Mouse (Mus musculus): ENCODE measurements around the gene 4931428L18Rik. TPM values are rescaled to one million over a fixed set of nuclear protein-coding genes. Genes with fewer than 3 reads are reported as not detected.
A peak's percentile ranks its signal among the peaks of the same experiment; 100 is the strongest.

Gene 4931428L18Rik
- not detected for total RNA-seq (2022)

DNA sequence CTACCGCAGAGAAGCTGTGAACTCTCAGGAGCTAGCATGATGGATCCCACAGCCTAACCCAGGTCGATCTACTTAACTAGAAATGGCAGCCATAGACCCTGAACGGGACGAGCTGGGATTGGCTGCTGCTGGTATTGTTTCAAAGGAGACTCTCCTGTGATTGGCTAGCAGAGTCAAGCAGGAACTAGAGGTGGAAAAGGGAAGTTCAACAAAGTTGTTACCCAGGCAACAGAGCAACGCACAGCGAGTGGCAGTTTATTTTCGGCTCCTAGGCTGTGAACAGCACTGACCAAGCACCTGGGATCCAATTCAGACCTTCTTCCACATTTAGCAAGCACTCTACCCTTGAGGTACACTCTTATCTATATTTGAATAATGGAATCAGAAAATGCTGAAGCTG is at the start of gene 4931428L18Rik, which contains the start of gene Pih1d3:
4931428L18Rik (minus strand) TSS at position 121 of the 400 bp plus-strand sequence.
Pih1d3 (plus strand) TSS at position 275 of the 400 bp plus-strand sequence.
- DNase-seq: no peak

DNA sequence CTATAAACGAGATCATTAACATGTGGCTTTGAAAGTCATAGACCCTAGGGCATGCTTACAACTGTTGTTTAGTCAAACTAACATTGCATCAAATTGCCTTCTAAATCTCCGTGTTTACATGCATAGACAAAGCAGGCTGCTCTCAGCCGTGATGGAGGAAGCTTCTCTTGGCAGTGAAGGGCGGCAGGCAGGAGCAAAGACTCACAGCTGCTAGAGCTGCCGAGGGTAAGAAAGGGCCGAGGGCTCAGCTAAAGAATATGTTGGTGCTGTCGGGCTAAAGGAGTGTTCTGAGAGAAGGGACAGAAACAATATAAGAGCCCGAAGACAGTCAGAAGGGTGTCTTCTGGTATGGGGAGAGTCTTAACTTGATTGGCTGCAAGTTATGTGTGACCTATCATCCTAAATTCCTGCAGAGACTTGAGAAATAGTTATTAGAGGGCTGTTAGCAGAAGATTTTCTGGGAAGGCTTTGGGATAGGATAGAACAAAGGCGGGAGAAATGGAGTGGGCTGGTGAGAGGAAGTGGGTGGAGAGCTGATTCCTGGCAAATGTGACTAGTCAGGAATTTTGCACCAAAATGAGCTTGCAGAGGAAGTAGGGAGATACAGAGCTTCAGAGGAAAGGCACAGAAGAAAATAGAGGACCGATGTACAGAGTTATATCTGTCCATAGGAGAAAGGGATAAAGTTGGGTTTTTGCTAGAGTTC is 37.9 kb upstream of the 4931428L18Rik start:
- DNase-seq: no peak

DNA sequence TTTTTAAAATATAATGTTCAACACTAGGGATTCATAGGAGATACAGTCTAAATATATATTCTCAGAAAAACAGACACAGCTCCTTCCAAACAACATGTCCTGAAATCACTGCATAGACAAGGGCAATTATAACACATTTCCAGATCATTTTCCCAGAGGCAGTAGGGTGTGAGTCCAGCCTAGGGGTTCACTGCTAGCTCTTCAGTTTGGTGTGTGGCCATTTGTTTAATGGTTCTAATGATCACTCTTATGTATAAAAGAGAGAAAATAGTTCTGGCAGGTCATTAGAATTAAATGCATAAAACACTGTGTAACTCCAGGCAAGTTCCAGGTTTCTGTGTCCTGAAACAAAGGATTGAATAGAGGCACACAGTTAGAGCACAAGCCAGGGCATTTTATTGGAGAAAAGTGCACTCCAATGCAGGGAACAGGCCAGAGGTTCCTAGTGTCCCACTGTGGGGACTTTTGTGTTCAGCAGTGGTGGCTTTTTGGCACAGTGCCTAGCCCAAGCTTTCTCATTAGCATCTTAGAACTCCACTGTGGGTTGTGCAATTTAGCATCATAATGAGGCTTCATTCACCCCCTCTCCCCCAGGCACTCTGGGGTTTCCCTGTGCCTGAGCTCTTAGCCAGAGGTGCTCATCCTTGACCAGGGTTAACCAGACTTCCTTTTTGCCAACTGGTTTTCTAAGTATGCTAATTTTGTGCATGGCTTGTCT is 11.0 kb upstream of the 4931428L18Rik start:
- no peak for DNase-seq

DNA sequence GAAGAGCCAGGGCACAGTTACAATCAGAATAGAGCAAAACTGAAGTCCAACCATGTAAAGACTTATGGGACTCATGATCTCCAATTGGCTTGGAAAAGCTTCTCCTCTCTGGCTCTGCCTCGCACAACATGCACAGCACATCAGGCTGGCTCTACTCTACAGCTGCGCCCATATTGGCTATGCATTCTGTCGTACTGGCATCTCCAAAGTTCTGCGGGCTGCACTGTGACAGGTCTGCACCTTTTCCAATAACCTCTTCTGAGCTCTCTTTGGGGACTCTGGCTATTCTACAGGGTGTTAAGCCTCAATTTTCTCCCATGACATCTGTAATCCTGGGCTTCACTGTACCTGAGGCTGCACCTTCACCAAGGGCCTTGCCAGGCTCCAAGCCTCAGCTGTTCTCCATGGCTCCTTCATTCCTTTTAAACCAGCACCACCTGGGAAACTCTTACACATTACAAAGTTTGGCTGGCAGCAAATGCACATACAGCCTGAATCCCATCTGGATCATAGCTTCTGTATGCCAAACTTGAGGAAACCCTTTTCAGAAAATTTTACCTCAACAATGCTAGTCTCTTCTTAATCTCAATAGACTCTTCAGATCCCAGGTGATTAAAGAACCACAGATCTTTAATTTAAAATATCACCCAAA is 1.8 kb downstream of the 4931428L18Rik start:
- DNase-seq: no peak

DNA sequence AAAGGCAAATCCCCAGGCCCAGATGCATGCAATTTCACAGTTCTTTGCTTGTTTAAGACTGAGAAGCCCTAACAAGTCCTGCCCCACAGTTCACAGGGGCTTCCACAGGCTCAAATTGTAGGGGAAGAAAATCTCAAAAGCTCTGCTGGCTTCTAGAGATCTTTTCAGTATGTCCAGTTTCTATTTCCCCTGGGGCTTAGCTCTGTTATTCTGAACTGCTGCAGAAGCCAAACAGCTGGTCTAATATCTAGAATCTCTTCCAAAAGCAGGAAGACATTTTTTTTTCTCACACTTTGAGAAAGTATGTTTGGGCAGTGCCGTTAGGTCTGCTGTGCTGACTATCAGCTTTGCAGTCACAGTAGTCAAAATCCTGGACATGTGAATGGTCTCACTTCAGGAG is 7.7 kb downstream of the 4931428L18Rik start:
- DNase-seq: no peak

DNA sequence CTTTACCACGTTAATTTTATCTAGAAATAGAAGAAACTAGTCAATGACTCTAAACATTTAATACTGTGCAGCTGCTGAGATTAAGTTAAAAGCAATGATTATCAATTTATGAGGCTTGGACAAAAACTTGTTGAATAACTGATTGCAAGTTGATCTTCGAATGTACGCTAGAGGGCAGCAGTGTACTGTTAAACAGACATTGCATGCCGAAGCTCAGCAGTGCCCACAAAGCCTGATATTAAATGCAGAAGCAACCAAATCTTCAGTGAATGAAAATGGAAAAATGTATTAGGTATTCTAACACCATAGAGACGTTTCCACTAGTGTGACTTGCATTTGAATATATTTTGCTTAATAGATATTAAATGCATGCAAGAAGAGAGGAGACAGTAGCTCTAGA is 12.3 kb downstream of the 4931428L18Rik start:
- no peak for DNase-seq

DNA sequence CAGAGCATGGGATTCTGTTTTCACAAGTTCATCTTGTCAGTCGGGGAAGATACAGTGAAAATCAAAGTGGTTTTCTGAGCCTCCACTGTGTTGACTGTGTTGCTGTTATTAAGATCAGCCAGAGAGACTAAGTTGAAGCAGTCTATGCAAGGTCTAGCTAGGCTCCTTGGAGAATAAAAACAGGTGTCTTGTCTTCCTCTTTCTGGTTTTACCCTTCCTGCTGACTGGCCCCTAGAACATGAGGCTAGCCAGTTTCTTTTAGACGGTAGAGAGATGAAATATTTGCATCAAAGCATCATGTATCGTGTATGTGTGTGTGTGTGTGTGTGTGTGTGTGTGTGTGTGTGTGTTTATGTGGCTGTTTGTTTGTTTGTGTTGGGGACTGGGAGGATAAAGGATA is 16.7 kb downstream of the 4931428L18Rik start:
- DNase-seq: no peak

DNA sequence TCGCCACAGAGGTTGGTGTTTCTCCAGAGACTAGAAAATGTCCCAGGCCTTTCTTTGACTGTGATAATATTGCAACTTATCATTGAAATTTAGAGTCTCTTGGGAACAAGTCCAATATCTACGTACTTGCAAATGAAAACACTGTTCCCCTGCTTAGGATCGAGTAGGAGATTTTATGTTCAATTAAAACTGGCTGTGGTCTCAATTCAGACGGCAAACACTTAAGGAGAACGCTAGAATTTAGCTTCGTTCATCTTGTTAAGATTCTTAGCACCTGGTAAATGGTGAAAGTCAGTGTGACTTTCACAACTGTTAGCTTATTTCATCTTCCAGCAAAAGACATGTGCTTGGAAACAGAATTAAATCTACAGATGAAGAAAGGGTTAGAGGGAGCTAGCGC is 17.1 kb downstream of the 4931428L18Rik start:
- no peak for DNase-seq

DNA sequence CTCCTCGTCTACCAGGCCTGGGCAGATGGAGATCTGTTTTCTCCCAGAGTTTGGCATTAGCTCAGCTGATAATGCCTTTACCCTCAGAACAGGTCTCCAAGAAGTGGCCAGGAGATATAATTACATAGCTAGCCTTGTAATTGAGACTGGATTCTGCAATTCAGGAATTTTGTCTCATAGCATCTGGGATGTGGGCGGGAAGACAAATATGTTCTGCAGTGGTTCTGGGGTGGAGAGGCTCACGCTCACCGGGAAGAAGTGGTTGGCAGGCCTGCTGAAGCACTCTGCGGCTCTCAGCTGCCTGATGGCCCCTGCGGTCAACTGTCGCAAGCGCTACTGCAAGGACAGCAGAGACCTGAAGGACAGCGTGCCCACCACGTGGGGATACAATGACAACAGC is 18.7 kb downstream of the 4931428L18Rik start:
- no peak for DNase-seq

DNA sequence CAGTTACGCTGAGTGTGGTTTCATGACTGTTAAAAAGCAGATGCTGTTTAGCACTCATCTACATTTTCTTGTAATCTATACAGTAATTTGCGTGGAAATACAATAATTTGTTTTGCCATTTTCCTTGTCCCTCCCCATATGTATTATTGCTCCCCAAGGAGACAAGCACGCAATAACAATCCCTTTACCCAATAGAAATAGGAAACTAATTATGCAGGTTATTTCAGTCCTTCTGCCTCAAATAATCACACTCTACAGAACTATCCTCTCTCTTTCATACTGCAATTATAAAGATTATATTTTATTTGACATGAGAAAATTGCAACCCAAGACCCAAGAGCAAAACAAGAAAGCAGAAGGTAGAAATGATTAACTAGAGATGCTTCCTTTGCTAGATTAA is 25.5 kb downstream of the 4931428L18Rik start:
- DNase-seq: no peak

DNA sequence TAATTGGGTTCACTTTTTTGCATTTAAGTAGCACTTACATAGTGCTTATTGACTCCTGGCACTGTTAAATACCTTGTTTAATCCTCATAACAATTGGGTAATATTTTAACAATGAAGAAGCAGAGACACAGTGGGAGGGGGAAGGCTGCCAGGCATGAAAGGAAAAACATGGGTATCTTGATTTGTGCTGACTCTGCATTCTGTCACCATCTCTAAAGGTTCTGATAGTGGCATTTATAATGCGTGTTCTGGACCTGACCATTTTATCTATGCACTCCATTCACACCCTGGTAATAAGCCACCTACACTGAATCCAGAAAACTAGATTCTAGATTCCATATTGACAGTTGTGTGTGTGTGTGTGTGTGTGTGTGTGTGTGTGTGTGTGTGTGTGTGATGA is 26.9 kb downstream of the 4931428L18Rik start:
- DNase-seq: no peak

DNA sequence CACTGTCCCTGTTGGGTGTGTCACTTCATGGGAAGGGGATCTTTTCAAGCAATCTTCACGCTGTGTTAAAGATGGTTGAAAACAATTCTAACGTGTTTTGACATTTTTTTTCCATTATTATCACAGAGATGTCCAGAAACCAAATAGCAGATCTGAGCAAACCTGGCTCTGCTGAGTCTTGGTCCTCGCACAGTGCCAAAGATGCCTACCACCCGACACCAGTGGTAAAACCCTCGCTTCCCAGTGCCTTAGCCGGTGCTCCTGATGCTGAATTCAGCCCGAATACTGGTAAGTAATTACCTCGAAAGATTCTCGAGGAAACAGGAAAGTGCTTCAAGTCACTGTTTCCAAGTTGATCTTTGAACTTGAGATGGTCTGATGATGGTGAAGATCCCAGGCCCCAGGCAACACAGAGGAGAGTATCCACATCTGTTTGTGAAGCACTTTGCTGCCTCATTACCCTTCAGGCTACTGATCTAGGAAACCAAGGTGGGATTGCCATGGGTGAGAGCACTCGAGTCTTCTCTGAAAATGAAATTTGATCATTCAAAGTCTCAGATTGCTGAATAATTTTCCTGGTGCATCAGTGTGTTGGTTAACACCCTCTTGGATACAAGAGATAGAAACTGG is 32.1 kb downstream of the 4931428L18Rik start:
- no peak for DNase-seq

DNA sequence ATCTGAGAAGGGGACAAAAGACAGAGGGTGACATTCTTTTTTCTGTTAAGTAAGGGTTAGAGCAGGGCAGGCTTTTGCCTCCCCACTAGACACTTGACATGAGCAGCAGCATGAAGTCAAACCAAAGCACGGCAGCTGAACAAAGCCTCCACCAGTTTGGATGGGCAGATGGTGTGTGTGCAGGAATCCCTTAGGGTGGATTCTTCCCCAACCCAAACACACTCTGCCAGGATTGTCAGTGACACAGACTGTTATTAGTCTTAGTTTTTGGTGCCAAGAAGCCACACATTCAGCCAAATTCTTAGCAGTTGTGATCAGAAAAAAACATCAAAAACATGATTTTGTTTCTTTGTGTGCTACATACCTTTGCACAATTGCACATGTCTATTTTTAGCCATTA is 44.2 kb downstream of the 4931428L18Rik start:
- no peak for DNase-seq

DNA sequence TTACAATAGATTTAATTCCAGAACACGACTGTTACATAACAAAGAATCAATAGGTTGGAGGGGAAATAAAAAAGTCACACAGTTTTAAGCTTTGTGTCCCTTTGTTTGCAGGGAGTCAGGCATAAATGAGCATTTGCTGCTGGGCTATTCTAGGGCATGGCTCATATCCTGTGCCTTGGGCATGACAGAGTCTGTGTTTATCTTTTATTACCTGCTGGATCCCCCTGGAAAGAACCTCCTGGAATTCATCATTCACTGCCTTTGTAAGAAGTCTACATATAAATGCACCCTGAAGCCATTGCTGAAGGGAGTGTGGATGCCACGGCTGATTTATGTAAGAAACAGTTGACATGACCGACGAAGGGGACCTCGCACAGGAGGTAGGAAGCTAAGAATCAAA is 46.4 kb downstream of the 4931428L18Rik start, which contains the start of gene Lgsn:
Lgsn (plus strand) TSS at position 301 of the 400 bp plus-strand sequence.
- DNase-seq: no peak

DNA sequence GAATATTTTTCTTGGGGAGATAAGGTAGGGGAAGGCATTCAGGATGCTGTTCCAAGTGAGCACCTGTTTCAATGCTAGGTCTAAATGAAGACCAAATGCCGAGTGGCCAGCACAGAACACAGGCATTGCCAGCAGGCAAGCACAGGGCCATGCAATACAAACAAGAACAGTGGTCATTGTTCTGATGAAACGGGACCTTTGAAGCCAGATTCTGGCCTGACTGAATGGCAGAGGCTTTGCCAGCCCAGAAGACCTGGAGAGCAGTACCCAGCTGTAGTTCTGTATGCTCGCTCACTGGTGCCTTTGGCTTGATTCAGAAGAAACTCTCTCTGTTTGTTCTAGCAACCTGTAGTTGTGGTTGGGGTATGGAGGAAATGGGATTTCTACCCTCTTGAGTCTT is 47.1 kb downstream of the 4931428L18Rik start:
- no peak for DNase-seq

DNA sequence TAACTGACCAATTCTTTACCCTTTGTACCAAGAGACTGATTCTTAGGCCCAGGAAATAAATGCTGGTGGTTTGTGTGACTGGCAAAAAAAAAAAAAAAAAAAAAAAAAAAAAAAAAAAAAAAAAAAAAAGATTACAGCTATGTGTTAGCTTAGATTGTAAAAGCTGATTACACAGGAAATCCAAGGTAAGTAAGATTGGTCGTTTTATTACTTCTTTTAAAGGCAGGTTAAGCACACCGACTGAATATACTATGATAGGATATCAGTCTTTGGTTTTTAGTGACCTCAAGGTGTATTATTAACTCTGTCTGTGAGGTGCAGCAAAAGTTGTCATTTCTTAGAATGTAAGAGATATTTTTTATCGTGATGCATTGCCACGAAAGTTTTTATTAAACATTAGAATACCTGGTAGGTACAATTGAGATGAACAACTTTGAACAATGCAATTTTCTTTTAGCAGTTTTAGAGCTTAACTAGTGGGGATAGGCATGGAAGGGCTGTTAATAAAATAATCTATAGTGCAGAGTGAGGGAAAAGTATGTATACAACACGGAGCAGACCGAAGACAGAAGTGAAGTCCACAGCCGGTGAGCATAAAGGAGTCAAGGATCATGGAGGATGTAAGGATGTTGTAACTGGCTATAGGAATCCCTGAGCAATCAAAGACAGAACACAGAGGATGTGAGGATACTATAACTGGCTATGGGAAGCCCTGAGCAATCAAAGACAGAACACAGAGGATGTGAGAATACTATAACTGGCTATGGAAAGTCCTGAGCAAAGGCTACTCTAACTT is 57.0 kb downstream of the 4931428L18Rik start:
- DNase-seq: no peak

DNA sequence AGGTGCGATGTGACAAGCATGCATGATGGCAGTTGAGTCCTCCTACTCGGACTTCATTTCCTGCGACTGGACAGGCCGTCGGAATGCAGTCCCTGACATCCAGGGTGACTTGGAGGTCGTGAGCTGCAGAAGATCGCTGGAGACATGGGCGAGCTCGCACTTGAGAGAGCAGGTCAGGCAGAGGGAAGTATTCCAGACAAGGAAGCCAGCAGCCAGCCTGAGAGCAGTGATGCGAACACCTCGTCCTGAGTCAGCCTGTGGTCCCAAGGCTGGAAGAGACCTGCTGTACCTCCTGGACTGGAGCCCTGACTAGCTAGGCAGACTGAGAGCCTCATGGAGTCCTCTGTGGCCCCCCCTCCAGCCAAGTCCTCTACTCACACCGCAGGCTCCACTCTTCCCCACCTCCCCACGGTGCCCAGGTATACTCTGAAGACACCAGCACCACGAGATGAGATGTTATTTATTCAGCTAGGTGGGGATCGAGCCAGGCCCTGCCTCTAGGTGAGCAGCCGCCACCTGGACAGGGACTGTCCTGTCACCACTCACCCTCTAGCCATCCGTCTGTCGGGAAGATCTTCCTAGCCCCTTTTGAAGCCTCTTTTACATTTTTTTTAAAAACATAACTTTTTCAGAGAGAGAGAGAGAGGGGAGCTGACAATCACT is 57.8 kb downstream of the 4931428L18Rik start:
- DNase-seq: no peak

DNA sequence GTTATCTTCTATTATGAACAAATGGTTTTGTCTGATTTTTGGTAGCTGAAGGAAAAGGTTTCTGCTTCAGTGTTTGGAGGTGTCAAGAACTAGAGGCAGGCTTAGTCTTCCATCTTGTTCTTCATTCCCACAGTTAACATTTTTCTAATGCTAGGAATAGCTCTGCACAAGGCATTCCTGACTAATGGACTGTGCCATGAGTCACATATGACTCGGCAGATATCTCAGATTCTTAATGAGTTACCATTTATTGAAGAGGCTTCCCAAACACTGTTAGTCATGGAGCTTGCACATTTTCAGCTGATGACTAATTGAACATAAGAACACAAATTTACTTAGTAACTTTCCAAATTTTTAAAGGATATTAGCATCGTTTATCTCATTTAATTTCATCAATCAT is 65.6 kb downstream of the 4931428L18Rik start:
- no peak for DNase-seq

DNA sequence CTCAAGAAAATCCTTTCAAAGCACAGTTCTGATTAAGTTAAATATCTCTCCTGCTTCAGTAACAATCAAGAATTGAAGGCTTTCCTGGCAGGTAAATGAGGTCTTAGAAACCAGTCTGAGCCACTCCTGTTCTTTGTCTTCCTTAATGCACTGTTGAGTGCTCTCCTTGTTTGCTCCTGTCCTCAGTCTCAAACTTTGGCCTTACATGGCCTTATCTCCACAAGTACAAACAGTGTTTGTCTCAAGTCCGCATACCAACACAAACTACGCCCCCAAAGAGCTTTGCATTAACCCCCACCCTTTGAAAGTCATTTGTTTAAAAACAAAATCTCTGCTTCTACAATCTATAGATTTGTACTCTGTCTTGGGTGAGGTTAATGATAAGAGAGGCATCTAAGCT is 66.3 kb downstream of the 4931428L18Rik start:
- no peak for DNase-seq

DNA sequence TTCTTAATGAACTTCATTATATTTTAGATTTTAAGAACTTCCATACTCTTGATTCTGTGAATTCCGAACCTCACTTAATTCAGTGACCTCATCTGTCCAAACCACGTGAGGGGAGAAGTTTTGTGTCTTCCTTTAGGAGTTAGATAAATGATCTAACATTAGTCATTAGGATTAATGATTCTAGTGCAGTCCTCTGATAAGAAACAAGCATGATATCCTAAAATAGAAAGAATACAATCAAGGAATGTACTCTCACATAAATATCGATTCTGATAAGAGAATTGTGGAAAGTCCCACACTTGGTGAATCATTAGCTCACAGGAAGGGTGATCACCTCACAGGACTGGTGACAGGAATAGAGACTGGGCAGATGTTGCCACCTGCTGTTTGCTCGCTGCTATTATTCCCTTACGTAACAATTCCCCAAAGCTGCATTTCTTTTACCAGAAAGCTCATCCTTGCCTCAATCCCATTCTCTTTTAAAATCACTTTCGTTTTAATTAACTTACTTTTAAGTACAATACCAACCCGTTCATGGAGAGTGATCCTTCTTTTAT is 68.6 kb downstream of the 4931428L18Rik start:
- peak; percentile 32 for DNase-seq

DNA sequence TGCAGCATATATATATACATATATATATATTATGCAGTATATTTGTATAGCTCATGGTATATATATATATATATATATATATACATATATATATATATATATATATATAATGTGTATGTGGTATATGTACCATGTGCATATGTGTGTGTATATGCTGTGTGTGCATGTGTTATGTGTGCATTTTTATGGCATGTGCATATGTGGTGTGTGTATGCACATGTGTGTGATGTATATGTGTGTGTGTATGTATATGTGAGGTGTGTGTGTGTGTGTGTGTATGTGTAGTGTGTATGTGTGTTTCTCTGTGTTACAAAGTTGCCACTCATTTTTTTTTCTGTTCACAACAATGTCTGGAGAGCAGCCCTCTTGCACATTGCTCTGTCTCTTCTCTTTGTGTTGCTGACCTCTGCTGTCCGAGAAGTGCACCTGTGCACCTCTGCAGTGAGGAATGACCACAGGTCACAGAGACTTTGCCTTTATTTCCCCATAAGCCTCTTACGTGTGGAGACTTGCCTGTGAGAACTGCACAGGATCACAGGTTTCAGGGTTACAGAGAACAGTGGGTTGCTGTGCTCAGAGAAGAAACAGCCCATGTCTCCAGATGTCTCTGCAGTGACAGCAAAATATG is 69.6 kb downstream of the 4931428L18Rik start:
- peak; percentile 2 for DNase-seq
